Mouse (Mus musculus) kidney, postnatal 25 days (tissue): Measurements from ENCODE around the gene Oat.

Experiments used
- DNase-seq, 2 experiments: peaks; one replicate each; pipeline ENCODE4 v3.0.0; 2021; ENCODE audit warnings: mixed read lengths in 2 of 2

Oat gene

GRCm38 (mm10) chr7:132576116-132576650 is at the start of gene Oat:
Gene Oat (minus strand): TSS chr7:132576398.
- peak; percentile 97 to 98 for DNase-seq

GRCm38 (mm10) chr7:132624161-132624560 is 48.0 kb upstream of the Oat start:
- DNase-seq = peak; percentile 9 to 54

GRCm38 (mm10) chr7:132619975-132620918 is 44.0 kb upstream of the Oat start:
- DNase-seq = peak; percentile 44 to 79

GRCm38 (mm10) chr7:132619549-132619948 is 43.4 kb upstream of the Oat start:
- DNase-seq = no peak

- no peak for DNase-seq
Measured at GRCm38 (mm10) chr7:132617021-132617564, 40.9 kb upstream of the Oat start.

GRCm38 (mm10) chr7:132616391-132616790 is 40.2 kb upstream of the Oat start:
- no peak for DNase-seq

- no peak for DNase-seq
Measured at GRCm38 (mm10) chr7:132615346-132615745, 39.1 kb upstream of the Oat start.

- no peak for DNase-seq
Measured at GRCm38 (mm10) chr7:132611530-132611929, 35.3 kb upstream of the Oat start.

GRCm38 (mm10) chr7:132610468-132611318 is 34.5 kb upstream of the Oat start, which contains the start of gene Lhpp:
Gene Lhpp (plus strand): TSS chr7:132610638.
- peak; percentile 80 to 87 for DNase-seq

GRCm38 (mm10) chr7:132608316-132609020 is 32.3 kb upstream of the Oat start:
- DNase-seq = no peak

- no peak for DNase-seq
Measured at GRCm38 (mm10) chr7:132605689-132606088, 29.5 kb upstream of the Oat start.

GRCm38 (mm10) chr7:132604720-132605119 is 28.5 kb upstream of the Oat start:
- no peak for DNase-seq

GRCm38 (mm10) chr7:132600926-132601325 is 24.7 kb upstream of the Oat start:
- DNase-seq = no peak

- no peak for DNase-seq
Measured at GRCm38 (mm10) chr7:132600026-132600425, 23.8 kb upstream of the Oat start.

- no peak for DNase-seq
Measured at GRCm38 (mm10) chr7:132599071-132599975, 23.1 kb upstream of the Oat start, which contains the start of gene Nkx1-2. Gene Nkx1-2 (minus strand): TSS chr7:132599637.

- no peak for DNase-seq
Measured at GRCm38 (mm10) chr7:132597251-132598041, 21.2 kb upstream of the Oat start.

GRCm38 (mm10) chr7:132596557-132597250 is 20.5 kb upstream of the Oat start:
- no peak for DNase-seq

- no peak for DNase-seq
Measured at GRCm38 (mm10) chr7:132595787-132596186, 19.6 kb upstream of the Oat start.

GRCm38 (mm10) chr7:132594325-132594724 is 18.1 kb upstream of the Oat start:
- DNase-seq = no peak
